Mouse (Mus musculus) heart, embryonic 12.5 days (tissue): ENCODE results near the gene Dtnbp1. TPM values are rescaled to one million over a fixed set of nuclear protein-coding genes. Genes with fewer than 3 reads are reported as not detected.
A peak's percentile ranks its signal among the peaks of the same experiment; 100 is the strongest.

Source experiments
- ATAC-seq: fragments of 200-750 bp; cut with Nextera tagmentation; 2 replicates; pipeline ENCODE4 v1.8.0; 2017; ENCODE audit warnings: moderate TSS enrichment, moderate library complexity; ENCODE audit not compliant: insufficient number of reproducible peaks, low FRiP score
- H3K27ac ChIP-seq: fragments of 300-500 bp; sonication (generic); 2 replicates; pipeline ENCODE4 v1.5.1; 2016; ENCODE audit warnings: mild to moderate bottlenecking, moderate library complexity; ENCODE audit not compliant: poor library complexity, severe bottlenecking
- H3K27me3 ChIP-seq: fragments of 300-500 bp; sonication (generic); replicated peaks from 2 replicates; pipeline ENCODE4 v1.6.1; 2016; ENCODE audit warnings: mild to moderate bottlenecking, moderate library complexity
- H3K36me3 ChIP-seq: fragments of 300-500 bp; sonication (generic); 2 replicates; pipeline ENCODE4 v1.6.1; 2016; ENCODE audit warnings: mild to moderate bottlenecking, moderate library complexity
- H3K4me1 ChIP-seq: fragments of 300-500 bp; sonication (generic); replicated peaks from 2 replicates; pipeline ENCODE4 v1.6.1; 2016; ENCODE audit warnings: mild to moderate bottlenecking
- H3K4me2 ChIP-seq: fragments of 300-500 bp; sonication (generic); 2 replicates; pipeline ENCODE4 v1.6.1; 2016; ENCODE audit warnings: mild to moderate bottlenecking, moderate library complexity
- H3K4me3 ChIP-seq: fragments of 300-500 bp; sonication (generic); 2 replicates; pipeline ENCODE4 v1.5.1; 2016; ENCODE audit warnings: mild to moderate bottlenecking
- H3K9ac ChIP-seq: fragments of 300-500 bp; sonication (generic); 2 replicates; pipeline ENCODE4 v1.6.1; 2016; ENCODE audit warnings: mild to moderate bottlenecking, moderate library complexity
- H3K9me3 ChIP-seq: fragments of 300-500 bp; sonication (generic); replicated peaks from 2 replicates; pipeline ENCODE4 v1.6.1; 2016; ENCODE audit warnings: mild to moderate bottlenecking, moderate library complexity
- WGBS: fragments of 180-500 bp; shearing (Covaris S2); methylation state at CpG from one replicate; pipeline ENCODE4 v1.1.7; 2016; 5-methylcytosine and 5-hydroxymethylcytosine counted together
- polyA plus RNA-seq: library from polyadenylated mRNA; unstranded; fragments of >200 nt; fragmentation: Nextera tagmentation; extraction: Ambion mirVana; gene quantifications from 2 replicates; pipeline ENCODE4 v1.2.1, GENCODE M21; 2016

The Dtnbp1 gene
- polyA plus RNA-seq, 1 experiment from 2014 or later, result 72.3 TPM

DNA sequence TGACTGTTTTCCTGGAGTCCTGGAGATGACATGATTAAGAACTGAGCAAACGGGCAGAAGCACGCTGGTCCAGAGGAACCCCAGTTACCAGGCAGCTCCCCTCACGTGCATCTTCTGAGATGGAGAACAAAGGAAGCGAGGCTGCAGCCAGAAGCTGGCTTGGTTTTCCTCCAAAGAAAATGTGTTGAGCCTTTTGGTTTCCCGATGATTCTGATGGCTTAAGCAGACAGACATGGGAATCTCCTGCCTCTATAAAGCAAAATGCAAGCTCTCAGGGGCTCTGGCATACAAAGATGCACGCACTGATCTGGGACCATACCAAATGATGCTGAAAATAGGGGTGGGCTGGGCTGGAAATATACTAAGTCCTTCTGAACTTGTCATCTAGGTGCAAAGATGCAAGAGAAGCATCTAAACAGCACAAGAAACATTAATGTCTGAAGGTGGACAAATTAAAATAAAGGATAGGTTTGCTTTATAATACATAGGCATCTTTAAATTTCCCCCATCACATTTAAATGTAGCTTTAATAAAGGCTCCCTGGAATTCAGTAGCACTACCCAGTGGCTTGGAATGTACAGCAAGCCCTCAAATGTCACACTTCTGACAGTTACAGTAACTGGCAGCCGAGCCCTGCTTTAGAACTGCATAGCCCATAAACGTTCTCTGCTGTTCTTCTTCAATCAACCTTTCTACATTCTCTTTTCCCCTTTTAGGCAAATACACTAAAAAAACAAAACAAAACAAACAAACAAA lies 54.9 kb downstream of the Dtnbp1 start:
- H3K9me3 ChIP-seq, result no peaks in the 10 kb centered on the region
- H3K27me3 ChIP-seq, result no peaks in the 10 kb centered on the region
- no peak for ATAC-seq
- no peak overlapping the region for H3K27ac ChIP-seq
- peaks cover 7% of the 10 kb centered on the region; the same call in 1 of the 2 replicates for H3K36me3 ChIP-seq
- no peak overlapping the region for H3K4me3 ChIP-seq
- H3K9ac ChIP-seq, result peak overlapping the region; percentile 27; the same call in 1 of the 2 replicates
- H3K4me2 ChIP-seq, result peak overlapping the region; percentile 49
- WGBS, result 48% methylated on average over 8 of the region's 8 CpGs
- peaks cover 38% of the 10 kb centered on the region for H3K4me1 ChIP-seq

DNA sequence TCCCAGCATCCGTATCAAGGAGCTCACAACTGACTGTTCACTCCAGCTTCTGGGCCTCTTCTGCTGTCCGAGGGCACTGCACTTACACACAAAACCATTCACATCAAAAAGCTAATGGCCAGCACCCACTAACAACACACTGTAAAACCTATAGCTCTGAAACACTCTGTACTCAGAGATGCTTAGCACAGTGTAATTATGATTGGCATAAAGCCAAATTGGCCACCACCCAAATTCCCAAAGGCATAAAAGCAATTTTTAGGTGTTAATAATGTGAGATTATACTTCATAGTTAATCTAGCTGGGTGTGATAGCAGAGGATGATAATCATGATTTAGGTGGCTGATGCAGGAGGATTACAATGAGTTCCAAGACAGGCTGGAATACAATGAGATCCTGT lies 58.3 kb downstream of the Dtnbp1 start:
- Histone ChIP-seq H3K9ac (no peak overlapping the region), H3K27ac (no peak overlapping the region), H3K4me1 (peaks cover 33% of the 10 kb centered on the region), H3K36me3 (peaks cover 7% of the 10 kb centered on the region; the same call in 1 of the 2 replicates), H3K9me3 (no peaks in the 10 kb centered on the region), H3K4me2 (no peak overlapping the region), H3K27me3 (no peaks in the 10 kb centered on the region), H3K4me3 (no peak overlapping the region)
- ATAC-seq, result no peak
- WGBS, result 86% methylated on average over 2 of the region's 2 CpGs

GRCm38 (mm10) chr13:44939326-44940035 lies 62.5 kb downstream of the Dtnbp1 start:
- ATAC-seq, result no peak
- H3K9ac ChIP-seq, result no peak overlapping the region
- H3K4me2 ChIP-seq, result no peak overlapping the region
- H3K27me3 ChIP-seq, result no peaks in the 10 kb centered on the region
- peaks cover 7% of the 10 kb centered on the region; the same call in 1 of the 2 replicates for H3K36me3 ChIP-seq
- WGBS, result 63% methylated on average over 8 of the region's 8 CpGs
- no peaks in the 10 kb centered on the region for H3K9me3 ChIP-seq
- H3K4me1 ChIP-seq, result peaks cover 13% of the 10 kb centered on the region
- no peak overlapping the region for H3K27ac ChIP-seq
- H3K4me3 ChIP-seq, result no peak overlapping the region

GRCm38 (mm10) chr13:44937681-44938080 lies 64.3 kb downstream of the Dtnbp1 start:
- H3K27ac ChIP-seq, result no peak overlapping the region
- H3K9ac ChIP-seq, result no peak overlapping the region
- H3K9me3 ChIP-seq, result no peaks in the 10 kb centered on the region
- 82% methylated on average over 3 of the region's 3 CpGs for WGBS
- no peak overlapping the region for H3K4me3 ChIP-seq
- no peak for ATAC-seq
- H3K4me1 ChIP-seq, result peaks cover 27% of the 10 kb centered on the region
- H3K27me3 ChIP-seq, result no peaks in the 10 kb centered on the region
- H3K36me3 ChIP-seq, result 0 out of 2 replicates have a peak, but pooled peaks cover 2% of the 10 kb centered on the region
- no peak overlapping the region for H3K4me2 ChIP-seq

DNA sequence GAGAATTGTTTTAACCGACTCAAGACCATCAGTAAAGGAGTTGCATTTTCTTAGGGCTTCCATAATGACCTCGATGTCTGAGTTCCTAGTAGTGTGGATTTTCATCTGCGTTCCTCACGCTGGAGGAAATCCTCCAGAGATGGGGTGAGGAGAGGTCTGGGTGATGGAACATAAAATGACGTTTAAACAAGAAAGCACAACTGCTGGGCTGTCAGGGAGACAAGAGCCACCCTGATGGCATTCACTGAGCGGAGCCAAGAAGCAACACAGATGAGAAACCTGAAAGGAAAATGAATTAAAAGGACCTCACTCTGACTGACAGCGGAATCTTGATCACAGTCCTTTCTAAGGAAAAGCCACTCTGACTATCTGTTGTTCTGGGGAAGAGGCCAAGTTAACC lies 68.4 kb downstream of the Dtnbp1 start:
- Histone ChIP-seq H3K4me1 (peaks cover 26% of the 10 kb centered on the region), H3K4me2 (no peak overlapping the region), H3K36me3 (peaks cover 13% of the 10 kb centered on the region), H3K27me3 (no peaks in the 10 kb centered on the region), H3K9me3 (no peaks in the 10 kb centered on the region), H3K4me3 (no peak overlapping the region), H3K9ac (no peak overlapping the region), H3K27ac (no peak overlapping the region)
- ATAC-seq, result no peak
- 49% methylated on average over 7 of the region's 7 CpGs for WGBS

GRCm38 (mm10) chr13:44932307-44933264 lies 69.4 kb downstream of the Dtnbp1 start:
- Histone ChIP-seq H3K4me1 (peaks cover 26% of the 10 kb centered on the region), H3K27me3 (no peaks in the 10 kb centered on the region), H3K4me3 (no peak overlapping the region), H3K9ac (0 out of 2 replicates have a peak overlapping the region, but pooled peaks have one; percentile 16), H3K27ac (0 out of 2 replicates have a peak overlapping the region, but pooled peaks have one; percentile 47), H3K9me3 (no peaks in the 10 kb centered on the region), H3K36me3 (peaks cover 15% of the 10 kb centered on the region), H3K4me2 (peak overlapping the region; percentile 54)
- 64% methylated on average over 18 of the region's 18 CpGs for WGBS
- ATAC-seq, result no peak

DNA sequence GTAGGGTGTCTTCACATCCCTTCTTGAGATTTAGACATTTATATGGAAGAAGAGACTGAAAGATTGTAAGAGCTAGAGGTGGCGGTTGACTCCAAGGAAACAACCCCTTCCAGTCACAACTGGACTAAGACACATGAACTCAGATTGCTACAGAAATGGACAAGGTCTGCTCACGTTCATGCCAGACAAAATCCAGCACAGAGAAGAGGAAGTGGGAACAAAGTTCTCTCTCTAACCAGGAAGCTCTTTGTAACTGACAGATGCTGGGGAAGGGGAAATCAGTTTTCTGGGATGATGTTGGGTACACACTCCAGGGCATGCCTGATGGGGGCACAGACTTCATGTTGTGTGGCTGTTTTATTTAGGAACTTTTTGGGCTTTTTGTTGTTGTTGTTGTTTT lies 75.6 kb downstream of the Dtnbp1 start:
- no peak overlapping the region for H3K4me2 ChIP-seq
- H3K9me3 ChIP-seq, result no peaks in the 10 kb centered on the region
- H3K9ac ChIP-seq, result no peak overlapping the region
- no peak overlapping the region for H3K4me3 ChIP-seq
- WGBS, result 70% methylated on average over 2 of the region's 2 CpGs
- no peaks in the 10 kb centered on the region for H3K4me1 ChIP-seq
- no peak overlapping the region for H3K27ac ChIP-seq
- H3K27me3 ChIP-seq, result no peaks in the 10 kb centered on the region
- ATAC-seq, result no peak
- H3K36me3 ChIP-seq, result peaks cover 65% of the 10 kb centered on the region

DNA sequence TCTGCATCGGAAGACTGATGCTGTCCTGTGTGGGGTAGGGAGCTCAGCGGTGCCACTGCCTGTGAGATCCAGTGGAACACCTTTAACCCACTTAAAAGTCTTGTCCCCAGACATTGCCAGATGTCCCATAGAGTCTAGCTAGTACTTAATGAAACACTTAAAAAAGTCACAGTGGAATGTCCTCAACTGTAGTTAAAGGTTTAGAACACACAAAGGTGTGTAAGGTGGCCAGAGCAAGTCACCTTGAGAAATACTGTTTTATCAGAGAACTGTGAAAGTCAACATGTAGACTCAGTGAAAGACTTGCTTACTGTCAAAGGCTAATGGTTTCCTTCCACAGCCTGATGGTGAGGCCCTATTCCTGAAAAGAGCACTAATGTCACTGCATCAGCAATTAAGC lies 76.8 kb downstream of the Dtnbp1 start:
- no peaks in the 10 kb centered on the region for H3K27me3 ChIP-seq
- no peak overlapping the region for H3K27ac ChIP-seq
- no peak overlapping the region for H3K4me3 ChIP-seq
- H3K4me2 ChIP-seq, result no peak overlapping the region
- H3K36me3 ChIP-seq, result peaks cover 67% of the 10 kb centered on the region
- no peak overlapping the region for H3K9ac ChIP-seq
- H3K9me3 ChIP-seq, result no peaks in the 10 kb centered on the region
- no peaks in the 10 kb centered on the region for H3K4me1 ChIP-seq
- WGBS, result 93% methylated on average over 2 of the region's 2 CpGs
- ATAC-seq, result no peak

DNA sequence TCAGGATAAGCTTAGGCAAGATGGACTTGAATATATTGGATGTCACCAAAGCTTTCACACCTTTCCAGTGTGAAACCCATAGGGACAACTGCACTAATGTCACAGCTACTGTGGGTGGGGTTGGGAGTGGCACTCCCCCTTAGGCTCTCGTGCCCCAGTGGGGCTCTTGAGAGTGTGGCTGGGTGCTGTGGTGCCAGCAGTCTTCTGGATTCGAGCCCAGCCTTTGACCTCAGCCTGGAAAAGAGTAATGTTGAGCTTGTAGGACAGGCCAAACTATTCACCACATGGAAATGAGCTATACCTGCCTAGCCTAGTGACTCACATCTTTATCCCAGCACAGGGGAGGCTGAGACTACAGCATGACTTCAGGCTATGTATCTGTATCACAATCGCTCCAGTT lies 77.9 kb downstream of the Dtnbp1 start:
- ATAC-seq, result no peak
- Histone ChIP-seq H3K9ac (no peak overlapping the region), H3K4me1 (no peaks in the 10 kb centered on the region), H3K4me3 (no peak overlapping the region), H3K9me3 (no peaks in the 10 kb centered on the region), H3K27ac (no peak overlapping the region), H3K4me2 (no peak overlapping the region), H3K27me3 (no peaks in the 10 kb centered on the region), H3K36me3 (peaks cover 77% of the 10 kb centered on the region)
- 94% methylated on average over 3 of the region's 3 CpGs for WGBS

DNA sequence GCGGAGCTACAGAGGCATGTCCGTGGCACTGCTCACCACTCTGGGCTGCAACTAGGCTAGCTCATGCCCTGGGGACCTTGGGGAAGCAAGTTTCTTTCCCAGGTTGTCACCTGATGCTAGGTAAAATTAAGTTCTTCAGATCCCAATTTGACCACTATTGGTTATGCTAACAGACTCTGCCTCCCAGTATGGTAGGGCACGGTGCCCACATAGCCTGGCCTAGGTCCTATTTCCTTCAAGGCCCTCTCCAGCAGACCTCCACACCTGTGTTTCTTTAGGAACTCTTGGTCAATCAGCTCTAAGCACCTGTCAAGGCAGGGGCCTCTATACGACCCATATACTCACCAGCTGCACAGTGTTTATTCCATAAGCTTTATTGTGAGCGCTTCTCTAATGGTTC lies 80.2 kb downstream of the Dtnbp1 start:
- Histone ChIP-seq H3K27ac (no peak overlapping the region), H3K27me3 (no peaks in the 10 kb centered on the region), H3K4me1 (no peaks in the 10 kb centered on the region), H3K4me2 (no peak overlapping the region), H3K36me3 (peaks cover 92% of the 10 kb centered on the region), H3K4me3 (no peak overlapping the region), H3K9ac (no peak overlapping the region), H3K9me3 (no peaks in the 10 kb centered on the region)
- WGBS, result 92% methylated on average over 5 of the region's 5 CpGs
- no peak for ATAC-seq

DNA sequence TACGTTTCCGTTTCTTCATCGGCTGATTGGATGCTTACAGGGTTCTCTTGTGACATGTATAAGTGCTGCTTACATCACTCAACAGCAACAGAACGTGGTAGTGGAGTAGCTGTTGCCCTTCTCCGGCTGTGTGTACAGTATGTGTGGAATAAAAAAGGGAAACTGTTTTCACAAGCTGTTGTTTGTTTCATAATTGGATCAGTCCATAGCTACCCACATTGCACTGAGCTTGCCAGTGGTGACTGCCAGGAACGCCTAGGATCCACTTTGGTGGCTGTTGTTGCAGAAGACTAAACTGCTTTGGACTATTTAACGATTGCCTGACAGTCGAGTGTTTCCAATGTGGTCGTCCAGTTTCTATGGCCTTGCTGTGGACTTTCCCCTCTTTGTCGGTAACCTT lies 80.9 kb downstream of the Dtnbp1 start:
- no peaks in the 10 kb centered on the region for H3K27me3 ChIP-seq
- H3K27ac ChIP-seq, result no peak overlapping the region
- 85% methylated on average over 10 of the region's 10 CpGs for WGBS
- no peak overlapping the region for H3K4me3 ChIP-seq
- ATAC-seq, result no peak
- H3K4me2 ChIP-seq, result no peak overlapping the region
- H3K36me3 ChIP-seq, result peaks cover 94% of the 10 kb centered on the region
- H3K9ac ChIP-seq, result no peak overlapping the region
- H3K9me3 ChIP-seq, result no peaks in the 10 kb centered on the region
- H3K4me1 ChIP-seq, result no peaks in the 10 kb centered on the region
